Mouse (Mus musculus): Measurements from ENCODE around the gene Pard3.
A peak's percentile ranks its signal among the peaks of the same experiment; 100 is the strongest.

The Pard3 gene

GRCm38 (mm10) chr8:127087434-127087833 is 23.7 kb downstream of the Pard3 start:
- DNase-seq (ENCODE audit: low read depth, low spot score) = no peak

GRCm38 (mm10) chr8:127088372-127088771 is 24.7 kb downstream of the Pard3 start:
- DNase-seq (ENCODE audit: low read depth, low spot score) = no peak

GRCm38 (mm10) chr8:127089021-127089420 is 25.3 kb downstream of the Pard3 start:
- DNase-seq (ENCODE audit: low read depth, low spot score) = no peak

- no peak for DNase-seq (ENCODE audit: low read depth, low spot score)
These were observed 26.7 kb downstream of the Pard3 start for GRCm38 (mm10) chr8:127090435-127090834.

GRCm38 (mm10) chr8:127091936-127092335 is 28.2 kb downstream of the Pard3 start:
- no peak for DNase-seq (ENCODE audit: low read depth, low spot score)

GRCm38 (mm10) chr8:127092383-127093112 is 28.9 kb downstream of the Pard3 start:
- no peak for DNase-seq (ENCODE audit: low read depth, low spot score)

- no peak for DNase-seq (ENCODE audit: low read depth, low spot score)
These were observed 29.4 kb downstream of the Pard3 start for GRCm38 (mm10) chr8:127093113-127093426.

- no peak for DNase-seq (ENCODE audit: low read depth, low spot score)
These were observed 32.1 kb downstream of the Pard3 start for GRCm38 (mm10) chr8:127095763-127096162.

GRCm38 (mm10) chr8:127099439-127100090 is 35.9 kb downstream of the Pard3 start:
- DNase-seq (ENCODE audit: low read depth, low spot score) = no peak

- no peak for DNase-seq (ENCODE audit: low read depth, low spot score)
These were observed 39.6 kb downstream of the Pard3 start for GRCm38 (mm10) chr8:127103256-127103655.

- no peak for DNase-seq (ENCODE audit: low read depth, low spot score)
These were observed 40.9 kb downstream of the Pard3 start for GRCm38 (mm10) chr8:127104616-127105015.

- DNase-seq (ENCODE audit: low read depth, low spot score) = no peak
These were observed 44.2 kb downstream of the Pard3 start for GRCm38 (mm10) chr8:127107928-127108327.

GRCm38 (mm10) chr8:127113209-127113608 is 49.5 kb downstream of the Pard3 start:
- DNase-seq (ENCODE audit: low read depth, low spot score) = no peak

- no peak for DNase-seq (ENCODE audit: low read depth, low spot score)
These were observed 52.1 kb downstream of the Pard3 start for GRCm38 (mm10) chr8:127115837-127116236.

GRCm38 (mm10) chr8:127118373-127118861 is 54.7 kb downstream of the Pard3 start:
- no peak for DNase-seq (ENCODE audit: low read depth, low spot score)

GRCm38 (mm10) chr8:127123391-127123790 is 59.7 kb downstream of the Pard3 start:
- no peak for DNase-seq (ENCODE audit: low read depth, low spot score)

- DNase-seq (ENCODE audit: low read depth, low spot score) = no peak
These were observed 61.1 kb downstream of the Pard3 start for GRCm38 (mm10) chr8:127124795-127125194.

GRCm38 (mm10) chr8:127125686-127126683 is 62.3 kb downstream of the Pard3 start:
- DNase-seq (ENCODE audit: low read depth, low spot score) = peak; percentile 31

GRCm38 (mm10) chr8:127128781-127129396 is 65.2 kb downstream of the Pard3 start:
- no peak for DNase-seq (ENCODE audit: low read depth, low spot score)

GRCm38 (mm10) chr8:127134327-127134726 is 70.6 kb downstream of the Pard3 start:
- no peak for DNase-seq (ENCODE audit: low read depth, low spot score)

- no peak for DNase-seq (ENCODE audit: low read depth, low spot score)
These were observed 72.5 kb downstream of the Pard3 start for GRCm38 (mm10) chr8:127136201-127136600.

- no peak for DNase-seq (ENCODE audit: low read depth, low spot score)
These were observed 73.1 kb downstream of the Pard3 start for GRCm38 (mm10) chr8:127136781-127137180.

All from WW6 (cell line).